Mouse (Mus musculus): ENCODE results near the gene Swi5. TPM values are rescaled to one million over a fixed set of nuclear protein-coding genes. Genes with fewer than 3 reads are reported as not detected.

Gene Swi5
- total RNA-seq (2012; rRNA removed): 342 and 371 TPM in 2 replicates
- polyA plus RNA-seq (2012; ENCODE audit: insufficient read depth in 1 of 2, insufficient read length in 2 of 2, low read depth in 1 of 2, low replicate concordance in 2 of 2, missing spikeins in 1 of 2): 100 to 1,000 TPM in 1 of 2 experiments, not detected in 1; 480 TPM

DNA sequence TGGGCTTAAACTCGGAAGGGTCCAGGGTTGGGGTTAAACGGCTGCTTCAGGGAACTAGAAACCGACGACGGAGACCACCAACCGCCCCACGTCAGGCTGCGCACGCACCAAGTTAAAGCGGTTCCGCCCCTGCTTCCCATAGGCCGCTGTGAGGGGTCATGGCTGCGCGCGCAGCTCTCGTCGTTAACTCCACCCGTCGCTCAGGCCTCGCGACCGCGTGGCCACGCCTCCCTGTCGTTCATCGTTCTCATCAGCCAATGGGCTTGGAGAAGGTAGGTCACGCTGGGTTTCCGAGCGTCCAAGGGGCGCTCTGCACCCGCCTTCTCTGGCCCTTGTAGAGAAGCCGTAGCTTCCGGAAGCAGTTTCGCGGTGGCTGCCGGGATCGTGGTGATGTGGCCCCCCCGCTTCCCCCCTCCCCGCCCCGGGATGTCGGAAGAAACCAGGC lies at the start of gene Swi5:
TSS of gene Swi5 (minus strand) at position 153 of the 445 bp plus-strand sequence.
- peaks cover 3 to 19% of the 10 kb centered on the region in 2 experiments for H3K36me3 ChIP-seq (ENCODE audit: control insufficient read depth in 1 of 2, insufficient read depth in 2 of 2, low read length in 2 of 2)

DNA sequence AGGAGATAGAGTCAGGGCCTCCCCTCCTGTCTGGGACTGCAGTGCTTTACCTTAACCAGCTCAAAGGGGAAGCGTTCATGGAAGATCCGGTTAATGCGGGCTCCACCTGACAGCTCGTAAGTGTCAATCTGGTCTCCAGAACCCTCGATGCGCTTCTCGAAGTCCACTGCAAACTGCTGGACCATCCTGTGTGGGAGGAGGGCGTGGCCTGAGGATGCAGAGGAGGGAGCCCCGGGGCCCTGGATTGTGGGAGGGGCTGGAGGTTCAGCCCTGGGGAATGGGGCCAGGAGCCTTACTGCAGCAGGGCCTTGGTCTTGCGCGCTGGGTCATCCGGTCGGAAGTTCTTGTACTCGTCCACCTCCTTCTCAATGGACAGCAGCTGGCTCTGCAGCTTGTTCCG lies 48.0 kb upstream of the Swi5 start:
- Histone ChIP-seq H3K36me3 (ENCODE audit: control insufficient read depth in 1 of 2, insufficient read depth in 2 of 2, low read length in 2 of 2) (no peaks in the 10 kb centered on the region), H3K9ac (ENCODE audit: control insufficient read depth, low read depth, low read length, poor library complexity, severe bottlenecking) (no peak overlapping the region), H3K4me1 (ENCODE audit: control insufficient read depth in 1 of 2, insufficient read depth in 2 of 2, low read length in 2 of 2) (no peaks in the 10 kb centered on the region), H3K27me3 (ENCODE audit: control insufficient read depth in 1 of 2, insufficient read depth in 2 of 2, low read length in 2 of 2) (no peaks in the 10 kb centered on the region), H3K4me3 (ENCODE audit: control insufficient read depth in 1 of 2, insufficient read depth in 1 of 2, low read depth in 2 of 2, low read length in 2 of 2) (no peak overlapping the region), H3K79me2 (ENCODE audit: control insufficient read depth, insufficient read depth, low read length, poor library complexity) (no peaks in the 10 kb centered on the region), H3K27ac (ENCODE audit: control insufficient read depth, low read depth, low read length) (no peak overlapping the region), H3K9me3 (replicated peaks; ENCODE audit: insufficient read depth, low read length) (no peaks in the 10 kb centered on the region)
- DNase-seq (ENCODE audit: low read depth, low spot score): no peak
- TF ChIP-seq MXI1 (IDR thresholded peaks at IDR 0.05; ENCODE audit: low read depth, low read length) (no peak), POLR2AphosphoS5 (IDR thresholded peaks at IDR 0.05; ENCODE audit: borderline replicate concordance, low read depth, low read length) (no peak), CHD2 (IDR thresholded peaks at IDR 0.05; ENCODE audit: low read length) (no peak)

More for the DNA sequence above, at the start of gene Swi5:
- TF ChIP-seq SIN3A (IDR thresholded peaks at IDR 0.05; ENCODE audit: low read length) (no peak; the same call in 1 of the 2 replicates), NRF1 (IDR thresholded peaks at IDR 0.05; ENCODE audit: insufficient read depth, low read depth, low read length, poor library complexity, severe bottlenecking) (peak; percentile 85), USF2 (IDR thresholded peaks at IDR 0.05; ENCODE audit: borderline replicate concordance in 1 of 2, insufficient read depth in 1 of 2, low read depth in 1 of 2, low read length in 2 of 2) (peak in 1 of 2 experiments; percentile 69; a peak in 2 of 4 replicates), POLR2A (IDR thresholded peaks at IDR 0.05; ENCODE audit: control insufficient read depth in 1 of 2, insufficient read depth in 1 of 2, low read depth in 1 of 2, low read length in 2 of 2, poor library complexity in 1 of 2) (peak in 1 of 2 experiments; percentile 97; a peak in 3 of 4 replicates), HCFC1 (IDR thresholded peaks at IDR 0.05; ENCODE audit: low read depth, low read length) (peak; percentile 85), NELFE (IDR thresholded peaks at IDR 0.05; ENCODE audit: low read depth, low read length) (peak; percentile 93), ELF1 (IDR thresholded peaks at IDR 0.05; ENCODE audit: low read depth, low read length) (peak; percentile 84), MYB (IDR thresholded peaks at IDR 0.05; ENCODE audit: low read depth, low read length) (peak; percentile 86), TCF12 (IDR thresholded peaks at IDR 0.05; ENCODE audit: low read depth, low read length) (peak; percentile 25; the same call in 1 of the 2 replicates), EP300 (IDR thresholded peaks at IDR 0.05; ENCODE audit: low read depth in 1 of 2, low read length in 2 of 2) (no peak), MXI1 (IDR thresholded peaks at IDR 0.05; ENCODE audit: low read depth, low read length) (peak; percentile 52; the same call in 1 of the 2 replicates), POLR2AphosphoS2 (IDR thresholded peaks at IDR 0.05; ENCODE audit: low read length) (peak; percentile 86; the same call in 1 of the 2 replicates), ZMIZ1 (IDR thresholded peaks at IDR 0.05; ENCODE audit: low read depth, low read length) (peak; percentile 74; the same call in 1 of the 2 replicates), USF1 (IDR thresholded peaks at IDR 0.05; ENCODE audit: low read depth, low read length) (peak; percentile 94), E2F4 (IDR thresholded peaks at IDR 0.05; ENCODE audit: borderline replicate concordance, low read depth, low read length) (no peak), MAX (IDR thresholded peaks at IDR 0.05; ENCODE audit: low read length) (peak; percentile 83), MAZ (IDR thresholded peaks at IDR 0.05; ENCODE audit: low read depth, low read length) (peak; percentile 94), MYC (IDR thresholded peaks at IDR 0.05; ENCODE audit: low read depth, low read length) (peak; percentile 75; the same call in 1 of the 2 replicates), GATA1 (IDR thresholded peaks at IDR 0.05; ENCODE audit: low read depth, low read length) (no peak), ZNF384 (IDR thresholded peaks at IDR 0.05; ENCODE audit: low read depth, low read length) (no peak), KAT2A (conservative IDR thresholded peaks at IDR 0.05; ENCODE audit: low read depth, low read length) (peak; percentile 62; the same call in 1 of the 2 replicates), TBP (IDR thresholded peaks at IDR 0.05; ENCODE audit: low read depth, low read length) (peak; percentile 87)
- peak within 1 kb of the TSS; percentile 77 for H3K27ac ChIP-seq (ENCODE audit: control insufficient read depth, low read depth, low read length)
- peak within 1 kb of the TSS; percentile 94 for H3K9ac ChIP-seq (ENCODE audit: control insufficient read depth, low read depth, low read length, poor library complexity, severe bottlenecking)
- peak; percentile 100 for DNase-seq (ENCODE audit: low read depth, low spot score)
- peak within 1 kb of the TSS; percentile 95 to 96 for H3K4me3 ChIP-seq (ENCODE audit: control insufficient read depth in 1 of 2, insufficient read depth in 1 of 2, low read depth in 2 of 2, low read length in 2 of 2)
- no peaks in the 10 kb centered on the region for H3K9me3 ChIP-seq (replicated peaks; ENCODE audit: insufficient read depth, low read length)
- H3K4me1 ChIP-seq (ENCODE audit: control insufficient read depth in 1 of 2, insufficient read depth in 2 of 2, low read length in 2 of 2): peaks cover 3 to 12% of the 10 kb centered on the region in 2 experiments
- H3K79me2 ChIP-seq (ENCODE audit: control insufficient read depth, insufficient read depth, low read length, poor library complexity): peaks cover 36% of the 10 kb centered on the region
- H3K27me3 ChIP-seq (ENCODE audit: control insufficient read depth in 1 of 2, insufficient read depth in 2 of 2, low read length in 2 of 2): no peaks in the 10 kb centered on the region
